Mouse (Mus musculus) olfactory bulb, adult 2 months (tissue): Measurements from ENCODE around the gene Zfhx3. TPM values are rescaled to one million over a fixed set of nuclear protein-coding genes. Genes with fewer than 3 reads are reported as not detected.

ENCODE experiments used
- H3K27ac ChIP-seq: fragments of 200-500 bp; 2 replicates; pipeline ENCODE4 v1.5.1; 2012; ENCODE audit warnings: low read depth, low read length; ENCODE audit not compliant: insufficient read depth
- H3K4me1 ChIP-seq: fragments of 200-500 bp; 2 replicates; pipeline ENCODE4 v1.6.1; 2012; ENCODE audit warnings: low read length; ENCODE audit not compliant: control insufficient read depth, insufficient read depth
- H3K4me3 ChIP-seq: fragments of 200-500 bp; 2 replicates; pipeline ENCODE4 v1.5.1; 2012; ENCODE audit warnings: mild to moderate bottlenecking, low read depth, low read length, moderate library complexity; ENCODE audit not compliant: insufficient read depth
- CTCF ChIP-seq: fragments of 200-500 bp; IDR thresholded peaks from 2 replicates; pipeline ENCODE4 v1.5.1; 2012; ENCODE audit warnings: low read depth, mild to moderate bottlenecking, low read length, moderate library complexity; ENCODE audit not compliant: insufficient read depth
- POLR2A ChIP-seq: fragments of 200-500 bp; IDR thresholded peaks from 2 replicates; pipeline ENCODE4 v1.6.1; 2012; ENCODE audit warnings: mild to moderate bottlenecking, low read depth, low read length, moderate library complexity; ENCODE audit not compliant: insufficient read depth
- WGBS: fragments of 180-500 bp; shearing (Covaris S2); methylation state at CpG from one replicate; pipeline ENCODE4 v1.1.7; 2018; 5-methylcytosine and 5-hydroxymethylcytosine counted together
- polyA plus RNA-seq: library from polyadenylated mRNA; stranded (reverse); fragments of >200 nt; gene quantifications from 2 replicates; pipeline ENCODE4 v1.2.4, GENCODE M21; 2012; ENCODE audit warnings: low replicate concordance; ENCODE audit not compliant: missing spikeins, insufficient read depth, insufficient read length

The Zfhx3 gene
- polyA plus RNA-seq, 1 experiment = not detected

DNA sequence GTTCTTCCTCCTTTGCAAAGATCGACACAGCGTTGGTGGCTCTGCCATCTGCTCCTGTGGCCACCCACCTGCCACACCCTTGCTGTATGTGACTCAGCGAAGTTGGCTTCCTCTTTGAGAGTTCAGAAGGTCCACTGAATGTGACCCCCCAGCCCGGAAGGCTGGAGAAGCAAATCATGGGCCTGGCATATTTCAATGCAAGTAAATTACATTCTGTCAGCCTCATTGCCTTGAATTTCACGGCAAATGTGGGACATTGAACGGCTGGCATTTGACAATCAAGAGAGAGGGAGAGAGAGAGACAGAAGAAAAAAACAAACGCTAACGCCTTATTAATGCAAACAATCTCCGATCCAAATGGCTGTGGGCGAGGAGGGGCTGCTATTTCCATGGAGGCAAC lies 38.2 kb downstream of the Zfhx3 start:
- Histone ChIP-seq H3K4me3 (no peak overlapping the region), H3K27ac (no peak overlapping the region), H3K4me1 (0 out of 2 replicates have a peak, but pooled peaks cover 2% of the 10 kb centered on the region)
- TF ChIP-seq CTCF (no peak), POLR2A (no peak)
- 33% methylated on average over 10 of the region's 10 CpGs for WGBS

DNA sequence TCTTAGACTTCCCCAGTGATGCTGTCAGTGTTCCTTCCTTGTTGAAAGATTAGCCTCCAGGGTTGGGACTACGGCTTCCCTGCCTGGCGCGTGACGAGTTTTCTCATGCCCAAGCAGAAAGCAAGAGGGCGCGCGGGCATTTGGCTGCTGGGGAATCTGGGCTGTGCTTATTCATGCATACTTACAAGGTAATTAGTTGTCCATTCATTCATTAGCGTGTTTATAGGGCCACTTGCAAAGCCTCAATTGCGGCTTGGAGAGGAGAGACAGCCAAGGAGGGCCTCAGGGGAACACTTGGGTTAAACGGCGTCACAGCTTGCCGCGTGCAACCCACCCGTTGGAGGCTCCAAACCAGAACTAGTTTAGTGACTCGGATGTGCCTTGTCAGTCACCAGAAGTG lies 44.2 kb downstream of the Zfhx3 start:
- no peaks in the 10 kb centered on the region; the same call in 1 of the 2 replicates for H3K4me1 ChIP-seq
- TF ChIP-seq POLR2A = no peak
- TF ChIP-seq CTCF = no peak
- no peak overlapping the region for H3K27ac ChIP-seq
- no peak overlapping the region for H3K4me3 ChIP-seq
- WGBS = 22% methylated on average over 15 of the region's 15 CpGs

DNA sequence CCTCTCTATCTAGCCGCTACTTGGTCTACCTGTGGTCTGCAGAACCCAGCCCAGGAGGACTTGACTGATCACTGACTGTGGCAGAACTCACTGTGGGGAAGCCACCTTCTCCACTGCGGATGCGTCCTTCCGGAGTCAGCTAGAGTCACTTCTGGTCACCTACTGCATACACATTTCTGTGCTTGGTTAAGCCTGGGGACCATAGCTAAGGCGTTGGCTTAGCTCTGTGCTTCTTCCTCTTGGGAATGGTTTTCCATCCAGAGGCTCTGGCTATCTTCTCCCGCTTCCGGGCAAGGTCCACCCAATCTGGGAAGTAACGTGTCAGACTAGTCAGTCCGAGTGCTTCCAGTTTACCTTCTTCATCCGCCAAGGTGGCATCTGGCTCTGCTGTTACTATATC lies 56.4 kb downstream of the Zfhx3 start:
- no peak overlapping the region for H3K4me3 ChIP-seq
- no peaks in the 10 kb centered on the region for H3K4me1 ChIP-seq
- H3K27ac ChIP-seq = no peak overlapping the region
- WGBS = 97% methylated on average over 10 of the region's 10 CpGs
- TF ChIP-seq CTCF (no peak), POLR2A (no peak)

DNA sequence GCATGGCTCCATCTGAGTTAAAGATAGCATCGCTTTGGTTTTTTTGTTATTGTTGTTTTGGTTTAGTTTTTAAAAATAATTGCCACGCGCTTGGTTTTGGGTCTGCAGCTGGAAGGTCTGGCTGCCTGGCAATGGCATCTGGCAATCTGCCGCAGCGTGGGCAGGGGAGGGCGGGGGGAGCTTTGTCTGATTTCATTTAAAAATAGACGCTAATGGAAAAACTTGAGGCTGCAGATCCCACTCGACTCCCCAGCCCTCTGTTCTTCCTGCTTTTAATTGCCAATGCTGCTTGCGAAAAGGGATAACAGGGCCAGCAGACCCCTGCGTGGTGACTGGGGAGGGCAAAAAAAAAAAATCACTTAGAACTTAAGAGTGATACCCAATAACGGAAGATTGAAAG lies 69.1 kb downstream of the Zfhx3 start:
- no peak overlapping the region for H3K4me3 ChIP-seq
- 14% methylated on average over 11 of the region's 11 CpGs for WGBS
- TF ChIP-seq CTCF = no peak
- no peak for TF ChIP-seq POLR2A
- H3K4me1 ChIP-seq = peaks cover 8% of the 10 kb centered on the region
- no peak overlapping the region for H3K27ac ChIP-seq

DNA sequence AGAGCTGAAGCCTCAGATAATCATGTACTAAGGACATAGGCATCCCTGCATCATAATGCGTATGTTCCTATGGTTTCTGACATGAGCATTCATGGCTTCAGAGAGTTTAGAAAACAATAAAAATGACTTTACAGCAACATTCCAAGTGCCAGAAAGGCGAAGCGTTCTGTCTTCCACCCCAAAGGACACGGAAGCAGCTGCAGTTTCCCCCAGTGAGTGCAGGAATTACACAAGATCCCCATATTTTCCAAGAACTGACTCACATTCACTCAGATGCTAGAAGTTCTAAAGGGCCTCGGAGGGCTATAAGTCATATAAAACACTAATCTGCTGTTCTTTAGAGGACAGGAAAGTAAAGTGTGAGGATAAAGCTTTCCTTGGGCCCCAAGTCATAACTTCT lies 75.3 kb downstream of the Zfhx3 start:
- TF ChIP-seq CTCF (no peak), POLR2A (no peak)
- Histone ChIP-seq H3K4me3 (no peak overlapping the region), H3K4me1 (peaks cover 4% of the 10 kb centered on the region; the same call in 1 of the 2 replicates), H3K27ac (no peak overlapping the region)
- WGBS = 90% methylated on average over 5 of the region's 5 CpGs

DNA sequence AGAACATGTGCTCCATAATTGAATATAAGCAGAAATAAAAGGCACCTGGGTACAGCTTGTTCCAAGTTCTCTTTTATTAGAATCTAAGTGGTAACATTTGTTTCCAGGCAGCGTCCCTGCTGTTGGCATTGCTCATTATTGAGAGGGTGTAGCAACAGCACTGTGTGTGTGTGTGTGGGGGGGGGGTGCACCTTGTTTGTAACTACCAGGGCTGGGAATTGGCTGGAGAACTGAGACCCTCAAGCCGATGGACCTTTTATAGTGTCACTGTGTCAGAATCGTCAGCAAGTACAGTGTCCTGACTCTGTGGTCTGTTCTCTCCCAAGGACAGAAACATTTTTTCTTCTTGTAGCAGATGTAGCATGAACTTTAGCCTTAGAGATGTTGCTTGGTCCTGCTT lies 77.2 kb downstream of the Zfhx3 start:
- H3K4me3 ChIP-seq = no peak overlapping the region
- no peak overlapping the region for H3K27ac ChIP-seq
- TF ChIP-seq POLR2A (no peak), CTCF (no peak)
- 62% methylated on average over 3 of the region's 3 CpGs for WGBS
- H3K4me1 ChIP-seq = peaks cover 4% of the 10 kb centered on the region; the same call in 1 of the 2 replicates

DNA sequence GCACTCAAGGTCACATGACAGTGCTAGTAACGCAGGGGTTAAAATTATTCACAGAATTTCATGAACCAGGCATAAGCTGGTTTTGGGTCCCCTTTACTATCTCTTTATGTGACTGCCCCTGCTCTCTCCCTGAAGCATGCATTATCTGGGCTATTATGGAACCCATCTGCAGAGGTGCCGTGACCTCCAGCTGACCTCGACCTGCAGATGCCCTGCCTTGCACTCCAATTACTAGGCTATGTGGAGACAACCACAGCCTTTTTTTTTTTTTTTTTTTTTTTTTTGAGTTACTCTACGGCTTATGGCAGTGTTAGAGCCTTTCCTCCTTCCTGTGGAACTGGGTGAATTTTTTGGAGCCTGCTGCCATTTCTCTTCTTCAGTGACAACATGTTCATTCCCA lies 80.0 kb downstream of the Zfhx3 start:
- Histone ChIP-seq H3K4me1 (peaks cover 4% of the 10 kb centered on the region; the same call in 1 of the 2 replicates), H3K4me3 (no peak overlapping the region), H3K27ac (no peak overlapping the region)
- TF ChIP-seq CTCF = no peak
- 87% methylated on average over 4 of the region's 4 CpGs for WGBS

DNA sequence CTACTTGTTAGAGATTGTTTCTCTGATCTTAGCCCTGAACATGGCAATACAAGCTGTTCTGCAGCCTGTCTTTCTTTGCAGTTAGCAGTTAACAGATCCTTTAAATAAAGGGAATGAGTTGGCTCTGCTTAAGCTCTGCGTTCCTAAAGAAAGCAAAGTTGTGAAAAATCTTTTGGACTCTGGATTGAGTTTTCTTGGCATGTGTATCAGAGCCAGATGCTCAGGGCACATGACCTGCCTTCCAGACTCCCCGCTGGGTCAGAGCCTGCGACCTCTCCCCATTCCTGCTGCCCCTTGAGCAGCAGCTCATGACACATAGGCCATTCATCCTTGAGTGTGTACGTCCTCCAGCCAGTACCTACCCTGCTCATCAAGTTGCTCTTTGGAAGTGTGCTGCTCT lies 81.9 kb downstream of the Zfhx3 start:
- H3K4me1 ChIP-seq = peaks cover 4% of the 10 kb centered on the region; the same call in 1 of the 2 replicates
- H3K27ac ChIP-seq = no peak overlapping the region
- no peak for TF ChIP-seq CTCF
- TF ChIP-seq POLR2A = no peak
- 72% methylated on average over 4 of the region's 4 CpGs for WGBS
- no peak overlapping the region for H3K4me3 ChIP-seq

DNA sequence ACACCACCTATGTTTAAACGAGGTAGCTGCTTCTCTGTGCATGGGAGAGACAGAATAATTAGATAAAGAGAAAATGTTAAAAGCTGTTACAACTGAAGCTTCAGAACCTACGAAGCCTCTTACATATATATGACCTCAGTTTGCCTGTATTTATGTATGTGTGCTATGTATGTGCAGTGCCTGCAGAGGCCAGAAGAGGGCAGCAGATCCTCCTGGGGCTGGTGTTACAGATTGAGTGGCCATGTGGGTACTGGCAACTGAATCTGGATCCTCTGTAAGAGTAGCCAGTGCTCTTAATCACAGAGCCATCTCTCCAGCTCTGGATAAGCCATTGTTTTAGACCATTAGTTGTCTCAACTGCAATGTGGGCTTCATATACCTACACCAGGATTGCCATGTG lies 82.8 kb downstream of the Zfhx3 start:
- 90% methylated on average over 2 of the region's 2 CpGs for WGBS
- H3K4me3 ChIP-seq = no peak overlapping the region
- no peaks in the 10 kb centered on the region; the same call in 1 of the 2 replicates for H3K4me1 ChIP-seq
- no peak for TF ChIP-seq CTCF
- TF ChIP-seq POLR2A = no peak
- no peak overlapping the region for H3K27ac ChIP-seq
